Mouse (Mus musculus) liver, embryonic 14.5 days (tissue): Measurements from ENCODE around the gene Nek10. TPM values are rescaled to one million over a fixed set of nuclear protein-coding genes. Genes with fewer than 3 reads are reported as not detected.
"Not testable (repeated sequence)": the region's sequence is repeated elsewhere in the genome, so short reads cannot be mapped to it uniquely, and the experiment has no call there.

Source experiments
- ATAC-seq: fragments of 200-750 bp; cut with Nextera tagmentation; 2 replicates; pipeline ENCODE4 v1.8.0; 2017; ENCODE audit warnings: moderate number of reproducible peaks, mild to moderate bottlenecking, moderate library complexity; ENCODE audit not compliant: insufficient read depth
- DNase-seq, 3 experiments: peaks; one replicate each; pipeline ENCODE4 v3.0.0-alpha.2; 2012 to 2013; ENCODE audit warnings: low read depth in 3 of 3, low spot score in 3 of 3
- H3K27ac ChIP-seq: fragments of 300-500 bp; sonication (generic); 2 replicates; pipeline ENCODE4 v1.5.1; 2014; ENCODE audit warnings: moderate library complexity, mild to moderate bottlenecking, control low read depth, inconsistent platforms
- H3K27me3 ChIP-seq: fragments of 300-500 bp; sonication (generic); 2 replicates; pipeline ENCODE4 v1.6.1; 2014; ENCODE audit warnings: mild to moderate bottlenecking, low read length, moderate library complexity; ENCODE audit not compliant: control insufficient read depth, insufficient read depth
- H3K36me3 ChIP-seq: fragments of 300-500 bp; sonication (generic); replicated peaks from 2 replicates; pipeline ENCODE4 v1.6.1; 2014; ENCODE audit warnings: low read depth; ENCODE audit not compliant: control insufficient read depth, insufficient read depth
- H3K4me1 ChIP-seq, 2 experiments: fragments of 200-500 bp in 1 of 2; fragments of 300-500 bp in 1 of 2; sonication (generic) in 1 of 2; replicated peaks; 2 replicates each; pipeline ENCODE4 v1.6.1; 2012 to 2014; ENCODE audit warnings: antibody characterized with exemption in 1 of 2, inconsistent platforms in 1 of 2, low read length in 1 of 2; ENCODE audit not compliant: control insufficient read depth in 2 of 2, insufficient read depth in 2 of 2
- H3K4me2 ChIP-seq: fragments of 300-500 bp; sonication (generic); 2 replicates; pipeline ENCODE4 v1.6.1; 2014; ENCODE audit warnings: low read depth, mild to moderate bottlenecking, control low read depth, moderate library complexity
- H3K4me3 ChIP-seq, 2 experiments: fragments of 200-500 bp in 1 of 2; fragments of 300-500 bp in 1 of 2; sonication (generic) in 1 of 2; 2 replicates each; pipeline ENCODE4 v1.5.1; 2012 to 2014; ENCODE audit warnings: low read depth in 2 of 2, low read length in 2 of 2, mild to moderate bottlenecking in 2 of 2, control low read depth in 1 of 2, inconsistent platforms in 1 of 2, moderate library complexity in 1 of 2; ENCODE audit not compliant: insufficient read depth in 1 of 2
- H3K9ac ChIP-seq: fragments of 300-500 bp; sonication (generic); replicated peaks from 2 replicates; pipeline ENCODE4 v1.6.1; 2014; ENCODE audit warnings: mild to moderate bottlenecking, control low read depth, moderate library complexity
- H3K9me3 ChIP-seq: fragments of 300-500 bp; sonication (generic); 2 replicates; pipeline ENCODE4 v1.6.1; 2016; ENCODE audit warnings: low read length, mixed read lengths; ENCODE audit not compliant: control insufficient read depth
- CTCF ChIP-seq: IDR thresholded peaks from 2 replicates; pipeline ENCODE4 v1.5.1; 2016; ENCODE audit warnings: antibody characterized with exemption, low read depth, control low read depth
- EP300 ChIP-seq: IDR thresholded peaks from 2 replicates; pipeline ENCODE4 v1.6.1; 2016; ENCODE audit warnings: antibody characterized with exemption, low read depth
- WGBS: fragments of 180-500 bp; shearing (Covaris S2); extraction: QIAGEN DNeasy Blood & Tissue Kit; methylation state at CpG from one replicate; pipeline ENCODE4 v1.1.7; 2014; ENCODE audit not compliant: insufficient replicate concordance; 5-methylcytosine and 5-hydroxymethylcytosine counted together
- polyA plus RNA-seq, 2 experiments: library from polyadenylated mRNA; depleted of rRNA in 1 of 2; stranded (reverse) in 1 of 2; unstranded in 1 of 2; fragments of >200 nt; fragmentation: Nextera tagmentation in 1 of 2; extraction: Ambion mirVana in 1 of 2; gene quantifications; 2 replicates each; pipeline versions ENCODE4 v1.2.1 to v1.2.3; 2012 to 2014

Nek10 gene
- polyA plus RNA-seq, 2 experiments = 0.05 TPM; not detected in 1

GRCm38 (mm10) chr14:14974156-14974555 lies 170.9 kb downstream of the Nek10 start:
- Histone ChIP-seq H3K4me1 (peaks cover 0 to 7% of the 10 kb centered on the region in 2 experiments; a peak in 2 of 4 replicates), H3K9ac (no peak overlapping the region), H3K9me3 (no peaks in the 10 kb centered on the region), H3K27me3 (no peaks in the 10 kb centered on the region), H3K36me3 (no peaks in the 10 kb centered on the region), H3K27ac (no peak overlapping the region), H3K4me3 (no peak overlapping the region), H3K4me2 (no peak overlapping the region)
- DNase-seq = peak in 2 of 3 experiments; percentile 12 to 32
- 13% methylated on average over 1 of the region's 1 CpGs for WGBS
- no peak for TF ChIP-seq EP300
- TF ChIP-seq CTCF = no peak
- ATAC-seq = no peak

DNA sequence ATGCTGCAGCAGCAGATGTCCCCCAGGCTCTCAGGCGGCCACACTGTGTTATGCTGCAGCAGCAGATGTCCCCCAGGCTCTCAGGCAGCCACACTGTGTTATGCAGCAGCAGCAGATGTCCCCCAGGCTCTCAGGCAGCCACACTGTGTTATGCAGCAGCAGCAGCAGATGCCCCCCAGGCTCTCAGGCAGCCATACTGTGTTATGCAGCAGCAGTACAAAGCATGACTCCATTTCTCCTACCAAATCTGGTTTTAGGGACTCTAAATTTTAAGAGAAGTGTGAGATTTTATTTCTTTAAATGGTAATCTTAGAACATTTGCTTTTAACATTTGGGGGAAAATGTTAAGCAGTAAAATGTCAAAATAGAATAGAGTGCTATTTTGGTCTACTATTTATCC lies 180.9 kb downstream of the Nek10 start:
- H3K4me3 ChIP-seq, H3K27me3 ChIP-seq, H3K9ac ChIP-seq, H3K27ac ChIP-seq, ATAC-seq, H3K4me1 ChIP-seq, H3K9me3 ChIP-seq, DNase-seq, H3K36me3 ChIP-seq, H3K4me2 ChIP-seq: not testable (repeated sequence)
- 33% methylated on average over 1 of the region's 1 CpGs for WGBS

DNA sequence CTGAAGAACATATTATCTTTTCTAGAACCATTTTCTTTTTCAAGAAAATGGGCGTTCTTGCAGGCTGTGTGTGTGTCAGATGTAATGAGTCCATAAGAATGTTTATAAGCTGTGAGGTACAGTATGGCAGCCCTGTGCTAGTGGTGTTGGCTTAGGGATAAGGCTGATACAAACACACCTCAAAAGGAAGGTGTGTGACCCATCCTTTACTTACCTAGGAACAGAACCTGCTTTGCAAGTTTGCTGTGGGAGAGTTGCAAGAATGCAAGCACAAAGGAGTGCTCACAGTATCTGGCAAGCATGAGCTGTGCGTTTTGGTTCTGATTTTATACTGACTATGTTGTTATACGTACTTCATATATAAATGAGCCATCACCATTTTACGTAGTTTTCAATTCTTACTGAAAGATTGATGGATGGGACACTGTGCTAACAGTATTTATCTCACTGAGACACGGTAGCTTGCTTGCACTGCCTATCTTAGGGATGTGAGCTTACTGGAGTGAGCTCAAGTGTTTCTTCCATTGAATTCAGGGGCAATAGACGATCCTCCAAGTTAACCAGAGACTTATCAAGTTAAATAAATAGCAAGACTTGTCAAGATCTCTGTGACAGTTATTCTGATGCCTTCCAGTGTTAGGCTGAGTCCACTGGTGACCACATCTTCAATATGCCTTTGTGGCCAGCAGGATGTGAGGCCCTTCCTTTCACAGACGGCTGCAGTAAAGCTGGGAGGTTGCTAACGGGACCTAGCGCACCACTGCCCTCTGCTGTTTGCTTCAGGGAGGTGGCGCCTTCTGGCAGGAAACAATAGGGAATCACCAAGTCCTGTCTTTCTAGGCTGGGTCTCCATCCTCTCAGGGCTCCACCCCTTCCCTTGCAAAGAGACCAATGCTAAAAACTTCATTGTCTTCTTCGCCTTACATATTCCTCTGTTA lies 181.8 kb downstream of the Nek10 start:
- Histone ChIP-seq H3K27me3 (no peaks in the 10 kb centered on the region), H3K9ac (no peak overlapping the region), H3K4me1 (no peaks in the 10 kb centered on the region), H3K4me3 (no peak overlapping the region), H3K9me3 (no peaks in the 10 kb centered on the region), H3K27ac (no peak overlapping the region), H3K36me3 (no peaks in the 10 kb centered on the region), H3K4me2 (no peak overlapping the region)
- WGBS = 28% methylated on average over 11 of the region's 11 CpGs
- TF ChIP-seq EP300 = no peak
- TF ChIP-seq CTCF = peak; percentile 85
- ATAC-seq = no peak
- DNase-seq = peak; percentile 16 to 30 (median 20)

- Histone ChIP-seq H3K27me3 (no peaks in the 10 kb centered on the region), H3K4me1 (no peaks in the 10 kb centered on the region), H3K4me3 (no peak overlapping the region), H3K9me3 (no peaks in the 10 kb centered on the region), H3K36me3 (no peaks in the 10 kb centered on the region), H3K27ac (no peak overlapping the region), H3K9ac (no peak overlapping the region), H3K4me2 (no peak overlapping the region)
- DNase-seq (no peak), ATAC-seq (no peak)
- TF ChIP-seq EP300 = no peak
- TF ChIP-seq CTCF = no peak
- 28% methylated on average over 1 of the region's 1 CpGs for WGBS
These were observed 184.2 kb downstream of the Nek10 start for GRCm38 (mm10) chr14:14987403-14987802.

- H3K9me3 ChIP-seq = no peaks in the 10 kb centered on the region
- no peak overlapping the region for H3K9ac ChIP-seq
- no peaks in the 10 kb centered on the region for H3K4me1 ChIP-seq
- no peak overlapping the region for H3K27ac ChIP-seq
- no peak for ATAC-seq
- TF ChIP-seq EP300 (no peak), CTCF (no peak)
- H3K36me3 ChIP-seq = no peaks in the 10 kb centered on the region
- no peak for DNase-seq
- H3K27me3 ChIP-seq = no peaks in the 10 kb centered on the region
- 59% methylated on average over 2 of the region's 2 CpGs for WGBS
- no peak overlapping the region for H3K4me2 ChIP-seq
- H3K4me3 ChIP-seq = no peak overlapping the region
These were observed 188.4 kb downstream of the Nek10 start for GRCm38 (mm10) chr14:14991642-14992041.
